Mouse (Mus musculus) C2C12 (cell line): ENCODE data around the gene Treh. TPM values are rescaled to one million over a fixed set of nuclear protein-coding genes. Genes with fewer than 3 reads are reported as not detected.
A peak's percentile ranks its signal among the peaks of the same experiment; 100 is the strongest.

ENCODE experiments used
- H3K27me3 ChIP-seq: one replicate; pipeline ENCODE4 v1.6.1; 2011; ENCODE audit not compliant: control insufficient read depth, insufficient read depth, insufficient read length
- H3K36me3 ChIP-seq: one replicate; pipeline ENCODE4 v1.6.1; 2011; ENCODE audit not compliant: control insufficient read depth, insufficient read depth
- H3K4me3 ChIP-seq: one replicate; pipeline ENCODE4 v1.5.1; 2011; ENCODE audit warnings: mild to moderate bottlenecking, control low read depth; ENCODE audit not compliant: poor library complexity, insufficient read depth, severe bottlenecking
- H3K79me2 ChIP-seq: one replicate; pipeline ENCODE4 v1.6.1; 2011; ENCODE audit not compliant: control insufficient read depth, insufficient read depth
- H3K79me3 ChIP-seq: one replicate; pipeline ENCODE4 v1.6.1; 2011; ENCODE audit warnings: low read depth, control low read depth
- H3ac ChIP-seq: one replicate; pipeline ENCODE3; 2011; ENCODE audit warnings: low read depth; ENCODE audit not compliant: control insufficient read depth, insufficient read length
- CEBPB ChIP-seq: IDR thresholded peaks from one replicate; pipeline ENCODE4 v1.6.1; 2011; ENCODE audit warnings: low read depth, mild to moderate bottlenecking, control low read depth, moderate library complexity
- CTCF ChIP-seq: IDR thresholded peaks from one replicate; pipeline ENCODE4 v1.5.1; 2011; ENCODE audit not compliant: control insufficient read depth, insufficient read depth, insufficient read length
- FOSL1 ChIP-seq: IDR thresholded peaks from one replicate; pipeline ENCODE4 v1.8.0; 2011; ENCODE audit warnings: mild to moderate bottlenecking, low read length; ENCODE audit not compliant: poor library complexity, insufficient read depth, severe bottlenecking
- MAX ChIP-seq: IDR thresholded peaks from one replicate; pipeline ENCODE4 v1.6.1; 2011; ENCODE audit warnings: mild to moderate bottlenecking, control low read depth
- MYOD1 ChIP-seq: IDR thresholded peaks from one replicate; pipeline ENCODE4 v1.6.1; 2011; ENCODE audit warnings: low read depth; ENCODE audit not compliant: control insufficient read depth, insufficient read length
- MYOG ChIP-seq: IDR thresholded peaks from one replicate; pipeline ENCODE4 v1.6.1; 2011; ENCODE audit not compliant: control insufficient read depth, insufficient read length; ENCODE audit errors: extremely low read depth
- USF1 ChIP-seq: IDR thresholded peaks from one replicate; pipeline ENCODE4 v1.6.1; 2011; ENCODE audit warnings: low read depth, mild to moderate bottlenecking, control low read depth, moderate library complexity
- polyA plus RNA-seq: library from polyadenylated mRNA; unstranded; fragments of >200 nt; fragmentation: generic; extraction: Trizol; gene quantifications from one replicate; pipeline ENCODE4 v1.2.1, GENCODE M21; 2012; ENCODE audit warnings: missing spikeins

Gene Treh
- polyA plus RNA-seq, 1 experiment, result not detected

- H3K36me3 ChIP-seq, result no peaks in the 10 kb centered on the region
- no peaks in the 10 kb centered on the region for H3K27me3 ChIP-seq
- no peak overlapping the region for H3ac ChIP-seq
- no peak for TF ChIP-seq FOSL1
- no peak for TF ChIP-seq MYOG
- TF ChIP-seq USF1, result no peak
- no peak for TF ChIP-seq CTCF
- no peak for TF ChIP-seq CEBPB
- no peak overlapping the region for H3K4me3 ChIP-seq
- H3K79me2 ChIP-seq, result no peaks in the 10 kb centered on the region
- no peaks in the 10 kb centered on the region for H3K79me3 ChIP-seq
Measured at GRCm38 (mm10) chr9:44679565-44679964, 6.5 kb downstream of the Treh start.

GRCm38 (mm10) chr9:44683046-44683445, 10.0 kb downstream of the Treh start:
- Histone ChIP-seq H3K27me3 (no peaks in the 10 kb centered on the region), H3K79me3 (no peaks in the 10 kb centered on the region), H3ac (no peak overlapping the region), H3K79me2 (no peaks in the 10 kb centered on the region), H3K36me3 (peaks cover 7% of the 10 kb centered on the region), H3K4me3 (no peak overlapping the region)
- no peak for TF ChIP-seq MYOG
- no peak for TF ChIP-seq MYOD1
- no peak for TF ChIP-seq CEBPB
- TF ChIP-seq CTCF, result no peak
- TF ChIP-seq MAX, result no peak
- TF ChIP-seq USF1, result no peak
- TF ChIP-seq FOSL1, result no peak

DNA sequence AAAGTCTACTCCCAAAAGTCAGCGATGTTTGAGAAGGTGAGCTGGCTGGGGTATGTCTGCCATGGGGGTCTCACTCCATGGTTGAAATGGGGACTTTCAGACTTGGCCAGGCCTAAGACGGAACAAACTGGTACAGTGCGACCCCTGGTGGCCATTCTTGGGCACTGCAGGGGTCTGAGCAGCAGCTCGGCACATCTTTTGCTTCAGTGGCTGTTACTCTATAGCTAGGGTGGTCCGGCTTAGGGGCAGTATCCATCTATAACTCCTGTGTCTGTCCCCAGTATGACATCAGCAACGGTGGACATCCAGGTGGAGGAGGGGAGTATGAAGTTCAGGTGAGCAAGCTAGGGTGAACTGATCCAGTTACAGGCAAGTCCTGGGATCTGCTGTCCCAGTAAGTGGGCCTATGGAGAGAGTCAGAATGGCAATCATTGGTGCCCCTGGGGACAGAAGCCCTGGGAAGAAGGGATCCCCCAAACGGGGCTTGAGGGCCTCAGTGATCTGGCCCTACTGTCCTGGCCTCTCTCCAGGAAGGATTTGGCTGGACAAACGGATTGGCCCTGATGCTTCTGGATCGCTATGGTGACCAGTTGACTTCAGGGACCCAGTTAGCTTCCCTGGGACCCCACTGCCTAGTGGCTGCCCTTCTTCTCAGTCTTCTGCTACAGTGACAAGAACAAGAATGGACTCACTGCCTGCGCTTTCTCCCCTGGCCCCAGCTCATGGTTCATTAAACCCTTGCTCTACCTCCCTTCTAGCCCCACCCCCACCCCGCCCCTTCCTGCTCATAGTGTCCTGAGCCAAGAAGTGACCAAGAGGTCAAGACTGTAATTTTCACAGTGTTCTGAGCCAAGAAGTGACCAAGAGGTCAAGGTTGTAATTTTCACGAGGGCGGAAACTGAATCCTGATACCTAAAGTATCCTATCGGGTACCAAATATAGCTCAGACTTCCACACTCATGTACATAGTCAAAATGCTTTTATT, 12.6 kb downstream of the Treh start:
- H3K36me3 ChIP-seq, result peaks cover 26% of the 10 kb centered on the region
- no peaks in the 10 kb centered on the region for H3K79me2 ChIP-seq
- no peak overlapping the region for H3ac ChIP-seq
- no peaks in the 10 kb centered on the region for H3K27me3 ChIP-seq
- TF ChIP-seq CTCF, result peak; percentile 92
- no peak for TF ChIP-seq MYOD1
- TF ChIP-seq MAX, result no peak
- H3K4me3 ChIP-seq, result no peak overlapping the region
- no peaks in the 10 kb centered on the region for H3K79me3 ChIP-seq

DNA sequence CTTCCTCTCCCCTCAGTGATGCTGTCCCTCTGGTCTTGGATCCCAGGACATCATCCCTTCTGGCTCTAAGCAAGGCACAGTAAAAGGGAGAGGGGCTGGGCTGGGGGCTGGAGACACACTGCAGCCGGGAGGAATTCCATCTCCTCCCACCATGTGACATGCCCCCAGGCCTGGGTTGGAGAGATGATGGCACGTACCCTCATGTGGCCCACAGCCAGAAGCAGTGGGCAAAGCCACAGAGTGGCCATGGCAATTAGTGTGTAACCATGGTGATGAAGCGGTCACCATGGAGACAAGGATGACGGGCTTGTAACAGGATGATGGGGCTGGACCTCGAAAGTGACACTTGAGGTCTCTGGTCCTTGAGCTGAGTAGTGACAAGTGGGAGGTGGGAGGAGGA, 13.6 kb downstream of the Treh start:
- H3K36me3 ChIP-seq, result peaks cover 26% of the 10 kb centered on the region
- H3K79me3 ChIP-seq, result no peaks in the 10 kb centered on the region
- no peaks in the 10 kb centered on the region for H3K27me3 ChIP-seq
- H3K79me2 ChIP-seq, result no peaks in the 10 kb centered on the region
- no peak for TF ChIP-seq CEBPB
- TF ChIP-seq USF1, result no peak
- no peak for TF ChIP-seq MYOG
- no peak for TF ChIP-seq FOSL1
- no peak for TF ChIP-seq MAX
- TF ChIP-seq MYOD1, result no peak
- TF ChIP-seq CTCF, result no peak
- H3K4me3 ChIP-seq, result no peak overlapping the region
- H3ac ChIP-seq, result no peak overlapping the region

GRCm38 (mm10) chr9:44688013-44688412, 15.0 kb downstream of the Treh start:
- no peaks in the 10 kb centered on the region for H3K79me2 ChIP-seq
- no peak overlapping the region for H3ac ChIP-seq
- H3K79me3 ChIP-seq, result no peaks in the 10 kb centered on the region
- peaks cover 38% of the 10 kb centered on the region for H3K36me3 ChIP-seq
- H3K4me3 ChIP-seq, result no peak overlapping the region
- TF ChIP-seq USF1, result no peak
- no peaks in the 10 kb centered on the region for H3K27me3 ChIP-seq

- no peak overlapping the region for H3K4me3 ChIP-seq
- H3K27me3 ChIP-seq, result no peaks in the 10 kb centered on the region
- H3K36me3 ChIP-seq, result peaks cover 53% of the 10 kb centered on the region
- TF ChIP-seq USF1, result no peak
- TF ChIP-seq MAX, result no peak
- TF ChIP-seq CTCF, result no peak
- TF ChIP-seq MYOG, result no peak
- TF ChIP-seq MYOD1, result no peak
- no peak for TF ChIP-seq CEBPB
- no peak for TF ChIP-seq FOSL1
- H3K79me2 ChIP-seq, result no peaks in the 10 kb centered on the region
- H3ac ChIP-seq, result no peak overlapping the region
- H3K79me3 ChIP-seq, result no peaks in the 10 kb centered on the region
Measured at GRCm38 (mm10) chr9:44690641-44691040, 17.6 kb downstream of the Treh start.
